Mouse (Mus musculus) adrenal gland, postnatal 36 days (tissue): ENCODE data around the gene Plekhn1. TPM values are rescaled to one million over a fixed set of nuclear protein-coding genes. Genes with fewer than 3 reads are reported as not detected.

Experiments
- DNase-seq, 2 experiments: peaks; one replicate each; pipeline ENCODE4 v3.0.0; 2021; ENCODE audit warnings: mixed read lengths in 1 of 2
- long read RNA-seq, 2 experiments: library from polyadenylated mRNA; stranded (forward); transcript quantifications; one replicate each; pipeline ENCODE4 v2.0.0; 2021; ENCODE audit warnings: borderline sequencing depth in 2 of 2
- total RNA-seq, 2 experiments: library from RNA; stranded (reverse); gene quantifications; 2 replicates each; pipeline ENCODE4 v1.2.3; 2021

The Plekhn1 gene
- total RNA-seq = 10 to 100 TPM; 21.5 to 23.0 TPM
- long read RNA-seq, experiment 1, transcript Plekhn1-201 (12 exons, 3,014 nt) = major isoform, 16 of 41 reads
- long read RNA-seq, experiment 1, partial matches to known transcripts = 7 of 41 reads
- long read RNA-seq, experiment 1, other reads (novel, unspliced or antisense) = 18 of 41 reads
- long read RNA-seq, experiment 2, transcript Plekhn1-201 (12 exons, 3,014 nt) = major isoform, 6 of 21 reads
- long read RNA-seq, experiment 2, partial matches to known transcripts = 3 of 21 reads
- long read RNA-seq, experiment 2, other reads (novel, unspliced or antisense) = 11 of 21 reads

DNA sequence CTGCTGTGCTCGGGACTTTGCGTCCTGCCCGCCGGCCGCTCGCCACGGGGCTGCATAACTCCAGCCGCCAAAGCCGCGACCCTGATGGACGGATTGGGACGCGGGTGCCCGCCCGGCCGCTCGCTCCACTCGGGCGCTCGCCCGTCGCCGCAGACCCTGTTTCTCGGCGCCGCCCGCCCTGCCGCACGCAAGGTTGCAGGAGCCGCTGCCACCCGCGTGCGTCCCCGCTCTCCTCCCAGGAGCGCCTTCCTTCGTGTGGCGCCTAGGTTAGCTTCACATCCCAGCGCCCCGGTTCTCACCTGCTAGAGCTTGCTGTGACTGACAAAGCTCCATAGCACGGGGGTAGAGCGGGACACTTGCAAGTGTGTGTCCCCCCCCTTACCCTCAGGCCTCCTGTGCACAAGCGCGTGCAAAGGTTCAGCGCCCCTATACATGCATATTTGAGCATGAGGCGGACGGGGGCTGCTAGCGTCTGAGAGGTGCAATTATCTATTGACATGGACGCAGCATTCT is at the start of gene Plekhn1:
Plekhn1 (minus strand) TSS at position 157 of the 513 bp plus-strand sequence.
- DNase-seq = peak; percentile 85 to 91

DNA sequence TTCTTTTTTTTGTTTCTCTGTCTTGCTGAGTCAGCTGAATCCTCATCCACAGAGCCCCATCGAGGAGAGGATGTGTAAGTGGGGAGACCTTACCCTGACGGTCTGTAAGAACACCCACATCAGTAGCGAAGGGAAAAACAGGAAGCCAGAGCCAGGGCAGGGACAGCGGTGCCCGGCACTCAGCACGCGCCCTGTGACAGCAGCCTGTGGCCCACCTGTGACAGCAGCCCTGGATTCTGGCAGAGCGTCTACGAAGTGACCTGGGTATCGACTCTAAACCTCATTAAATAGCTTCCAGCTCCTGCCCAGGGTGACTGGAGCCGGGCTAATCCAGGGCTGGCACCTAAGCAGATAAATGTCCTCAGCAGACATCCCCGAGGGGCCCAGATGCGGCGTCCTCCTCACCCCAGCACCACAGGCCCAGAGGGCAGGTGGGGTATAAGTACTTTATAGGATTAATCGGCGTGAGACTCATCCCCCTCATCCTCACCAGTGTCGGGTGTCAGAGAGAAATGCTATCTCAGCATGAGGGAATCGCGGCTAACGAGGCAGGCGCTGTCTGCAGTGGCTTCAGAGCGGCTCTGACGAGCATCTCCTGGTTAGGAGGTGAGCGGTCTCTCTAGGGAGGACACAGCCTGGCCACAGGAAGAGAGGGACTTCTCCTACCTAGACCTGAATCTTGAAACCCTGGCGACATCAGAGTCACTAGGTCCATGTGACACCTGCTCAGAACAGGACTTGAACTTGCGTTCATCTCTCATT is 20.6 kb upstream of the Plekhn1 start, which contains the start of gene Samd11:
Samd11 (minus strand) TSS at position 580 of the 762 bp plus-strand sequence.
- no peak for DNase-seq

DNA sequence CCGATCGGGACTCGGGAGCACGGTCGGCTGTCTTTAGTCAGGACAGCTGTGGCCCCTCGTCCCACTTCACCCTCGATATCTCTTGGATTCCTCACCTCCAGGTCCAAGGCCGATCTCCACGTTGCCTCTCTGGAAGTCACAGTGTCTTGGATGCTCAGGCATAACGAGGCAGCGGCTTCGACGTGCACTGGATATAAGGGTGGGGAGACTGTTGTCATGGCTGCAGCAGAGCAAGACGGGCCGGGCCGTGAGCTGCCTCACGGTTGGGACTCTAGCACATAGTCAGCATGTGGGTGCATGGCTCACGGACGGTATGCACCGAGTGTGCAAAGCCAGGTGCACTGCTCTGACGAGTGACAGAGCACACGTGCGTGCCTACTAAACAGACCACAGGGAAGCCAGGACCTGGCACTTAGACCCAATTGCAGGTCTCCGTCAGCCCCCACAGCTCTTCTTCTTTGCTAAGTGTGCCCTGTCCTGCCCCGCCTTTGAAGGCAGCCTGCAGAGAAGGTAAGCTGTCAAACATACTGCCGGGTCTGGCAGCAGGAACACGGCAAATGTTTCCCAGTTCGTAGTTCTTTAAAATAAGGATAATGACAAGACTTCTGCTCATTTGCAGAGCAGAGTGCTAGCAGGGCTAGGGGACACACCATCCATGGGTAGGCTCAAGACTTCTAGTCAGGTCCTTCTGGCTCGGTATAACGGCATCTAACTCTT is 19.9 kb upstream of the Plekhn1 start:
- no peak for DNase-seq

DNA sequence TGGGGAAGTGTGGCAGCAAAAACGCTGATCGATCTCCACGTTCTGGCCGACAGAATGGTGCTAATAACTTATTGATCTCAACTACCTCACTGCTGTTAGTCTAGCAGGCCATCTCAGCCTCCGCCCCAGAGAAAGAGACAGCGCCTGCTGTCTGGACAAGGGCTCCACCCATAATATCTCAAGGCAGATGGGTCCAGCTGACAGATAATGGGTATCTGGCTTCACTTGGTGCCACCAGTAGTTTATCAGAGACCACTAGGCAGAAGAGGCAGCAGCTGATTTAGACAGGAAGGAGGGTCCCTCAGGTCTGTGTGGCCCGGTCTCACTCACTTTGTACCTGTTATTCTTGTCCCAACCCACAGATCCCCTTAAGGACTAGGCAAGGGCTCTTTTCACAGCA is 18.4 kb upstream of the Plekhn1 start:
- no peak for DNase-seq

DNA sequence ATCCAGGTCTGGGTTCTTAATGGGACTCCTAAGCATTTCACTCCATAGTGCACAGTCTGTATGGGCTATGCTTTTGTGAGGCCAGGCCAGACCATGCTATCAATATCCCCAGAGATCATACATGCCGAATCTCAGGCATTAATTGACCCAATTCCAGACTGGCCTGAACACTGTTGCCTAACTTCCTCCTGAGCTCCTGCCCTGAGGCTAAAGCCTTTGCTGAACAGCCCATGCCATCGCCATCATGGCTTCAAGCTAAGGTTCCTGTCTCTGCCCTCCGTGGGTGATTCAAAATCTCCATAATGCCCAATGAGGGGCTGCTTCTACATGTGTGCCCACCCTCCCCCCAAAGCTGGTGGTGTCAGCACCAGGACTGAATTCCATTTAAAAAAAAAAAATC is 18.0 kb upstream of the Plekhn1 start:
- no peak for DNase-seq

DNA sequence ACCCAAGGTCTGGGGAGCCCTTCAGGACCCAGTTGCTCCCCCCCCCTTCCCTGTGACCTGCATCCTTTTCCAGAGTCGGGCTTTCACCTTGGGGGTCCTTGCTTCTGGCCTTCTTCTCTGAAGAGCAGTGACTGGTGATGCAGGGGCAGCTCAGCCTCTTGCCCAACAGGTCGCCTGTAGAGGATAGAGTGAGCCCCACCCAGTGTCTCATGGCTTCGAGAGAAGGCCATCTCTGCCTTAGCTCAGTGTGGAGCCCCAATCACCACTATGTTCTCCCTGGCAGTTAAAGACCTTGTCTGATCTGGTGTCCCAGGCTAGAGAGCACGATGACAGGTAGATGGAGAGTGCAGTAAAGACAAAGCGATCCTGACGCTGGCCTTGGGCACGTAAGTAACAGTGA is 17.5 kb upstream of the Plekhn1 start:
- no peak for DNase-seq

DNA sequence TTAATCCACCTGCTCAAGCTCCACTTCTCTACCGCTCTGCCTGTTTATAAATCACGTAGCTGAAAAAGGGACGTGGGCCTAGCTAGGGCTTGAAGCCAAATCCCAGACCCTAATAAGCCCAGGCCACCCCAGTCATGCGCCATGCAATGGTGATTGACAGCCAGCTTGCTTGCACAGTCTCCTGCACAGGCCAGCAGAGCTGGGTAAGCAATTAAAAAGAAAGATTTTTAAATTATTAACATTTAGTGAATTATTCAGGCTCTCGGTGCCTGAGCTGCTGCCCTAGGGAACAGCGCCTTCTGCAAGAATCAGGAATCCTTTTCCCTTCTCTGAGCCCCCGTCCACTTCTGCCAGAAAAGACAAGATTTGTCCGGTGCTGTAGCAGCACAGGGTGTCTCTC is 16.4 kb upstream of the Plekhn1 start:
- DNase-seq = no peak

DNA sequence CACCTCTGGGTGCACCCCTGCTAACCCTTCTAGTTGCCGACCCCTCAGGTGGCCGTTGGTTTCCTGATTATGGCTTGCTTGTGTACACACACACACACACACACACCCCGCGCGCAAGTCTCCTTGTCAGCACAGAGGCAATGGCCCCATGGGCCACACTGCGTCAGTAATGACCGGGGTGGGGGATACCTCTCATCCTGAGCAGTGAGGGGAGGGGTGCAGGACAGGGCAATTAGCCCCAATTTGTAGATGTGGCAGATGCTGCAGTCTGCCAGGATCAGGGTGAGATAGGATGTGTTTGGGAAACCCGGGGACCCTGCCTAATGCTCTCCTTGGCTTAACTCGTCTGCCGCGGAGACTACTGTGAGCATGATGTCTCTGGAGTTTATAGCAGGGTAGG is 14.9 kb upstream of the Plekhn1 start:
- no peak for DNase-seq

DNA sequence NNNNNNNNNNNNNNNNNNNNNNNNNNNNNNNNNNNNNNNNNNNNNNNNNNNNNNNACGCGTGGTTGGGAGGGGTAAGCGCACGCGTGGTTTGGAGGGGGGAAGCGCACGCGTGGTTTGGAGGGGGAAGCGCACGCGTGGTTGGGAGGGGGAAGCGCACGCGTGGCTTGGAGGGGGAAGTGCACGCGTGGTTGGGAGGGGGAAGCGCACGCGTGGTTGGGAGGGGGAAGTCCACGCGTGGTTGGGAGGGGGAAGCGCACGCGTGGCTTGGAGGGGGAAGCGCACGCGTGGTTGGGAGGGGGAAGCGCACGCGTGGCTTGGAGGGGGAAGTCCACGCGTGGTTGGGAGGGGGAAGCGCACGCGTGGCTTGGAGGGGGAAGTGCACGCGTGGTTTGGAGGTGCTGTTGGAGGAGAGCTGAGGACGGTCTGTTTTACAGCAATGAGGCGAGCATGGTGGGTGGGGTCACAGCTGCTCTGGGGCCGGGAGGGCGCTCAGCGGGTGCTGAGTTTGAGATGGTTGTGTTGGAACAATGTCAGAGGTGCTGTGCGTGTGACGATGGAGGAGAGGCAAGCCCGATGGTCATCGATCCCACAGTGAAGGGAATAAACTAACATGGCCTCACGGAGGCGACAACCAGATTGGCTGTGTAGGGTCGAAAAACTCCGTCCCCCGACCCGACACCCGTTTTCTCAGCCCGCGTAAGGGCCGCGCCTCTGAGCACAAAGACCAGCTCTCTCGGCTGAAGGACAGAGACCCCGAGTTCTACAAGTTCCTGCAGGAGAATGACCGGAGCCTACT is 2.2 kb upstream of the Plekhn1 start:
- no peak for DNase-seq

DNA sequence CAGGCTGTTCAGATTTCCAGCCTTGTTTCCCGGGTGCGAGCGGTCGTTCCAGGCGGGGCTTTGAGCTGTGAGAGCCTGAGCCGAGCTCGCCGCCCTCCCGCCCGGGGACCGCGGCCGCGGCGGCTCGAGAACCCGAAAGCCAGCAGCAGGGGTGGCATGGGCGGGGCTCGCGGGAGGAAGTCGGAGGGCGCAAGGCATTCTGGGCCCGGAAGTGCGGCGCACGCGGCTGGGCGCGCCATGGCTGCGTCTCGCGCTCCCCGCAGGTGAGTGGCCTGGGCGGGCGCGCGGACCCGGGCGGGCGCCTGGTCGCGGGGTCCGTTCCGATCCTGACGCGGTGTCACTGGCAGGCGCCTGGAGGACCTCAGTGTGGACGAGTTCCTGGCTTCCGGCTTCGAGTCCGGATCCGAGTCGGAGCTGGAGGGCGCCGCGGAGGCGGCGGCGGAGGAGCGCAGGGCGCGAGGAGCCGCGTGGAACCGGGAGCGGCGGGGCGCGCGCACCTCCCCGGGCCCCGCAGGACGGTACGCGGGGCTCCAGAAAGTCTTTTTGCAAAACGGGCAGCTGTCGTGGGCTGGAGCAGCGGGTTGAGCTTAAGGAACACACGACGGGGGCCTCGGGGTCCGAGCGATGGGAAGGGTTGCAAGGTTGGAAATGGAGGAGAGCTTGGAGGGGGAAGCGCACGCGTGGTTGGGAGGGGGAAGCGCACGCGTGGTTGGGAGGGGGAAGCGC is 1.3 kb upstream of the Plekhn1 start, which contains the start of gene Noc2l:
Noc2l (plus strand) TSS at position 203 of the 726 bp plus-strand sequence.
- peak; percentile 95 to 97 for DNase-seq

DNA sequence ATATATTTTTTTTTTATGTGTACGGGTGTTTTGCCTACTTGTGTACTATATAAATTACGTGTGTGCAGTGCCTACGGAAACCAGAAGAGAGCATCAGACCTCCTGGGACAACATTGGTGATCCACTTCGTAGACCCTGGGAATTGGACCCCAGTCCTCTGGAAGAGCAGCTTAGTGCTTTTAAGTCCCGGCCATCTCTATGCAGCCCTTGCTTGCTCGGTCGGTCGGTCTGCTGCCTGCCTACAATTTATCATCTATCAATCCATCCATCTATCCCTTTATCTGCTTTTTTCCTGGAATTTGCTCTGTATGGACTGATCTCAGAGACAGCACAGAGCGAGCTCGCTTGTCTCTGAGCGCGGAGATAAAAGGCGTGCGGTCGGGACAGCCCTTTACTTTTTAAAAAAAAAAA is 708 bp upstream of the Plekhn1 start:
- no peak for DNase-seq

DNA sequence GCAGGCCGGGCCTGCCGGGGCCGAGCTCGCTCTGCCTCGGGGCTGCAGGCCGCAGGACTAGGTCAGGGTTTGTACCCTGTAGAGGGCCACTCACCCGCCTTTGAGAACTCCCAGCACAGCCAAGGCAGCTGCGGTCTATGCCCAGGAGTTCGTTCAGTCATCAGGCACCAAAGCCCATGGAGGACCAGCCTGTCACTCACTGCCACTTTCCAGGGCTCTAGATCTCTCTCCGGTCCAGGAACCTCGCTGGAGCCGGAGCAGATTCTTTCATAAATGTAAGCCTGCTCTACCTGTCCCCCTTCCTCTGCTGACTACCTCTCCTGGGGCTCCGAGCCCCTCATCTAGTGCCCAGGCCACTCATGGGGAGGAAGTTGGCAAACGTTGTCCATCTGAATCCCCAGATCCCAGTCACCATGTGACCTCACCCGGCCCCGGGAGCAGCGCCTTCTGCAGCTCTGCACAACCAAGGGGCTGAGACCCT is 596 bp downstream of the Plekhn1 start:
- DNase-seq = peak in 1 of 2 experiments; percentile 59

DNA sequence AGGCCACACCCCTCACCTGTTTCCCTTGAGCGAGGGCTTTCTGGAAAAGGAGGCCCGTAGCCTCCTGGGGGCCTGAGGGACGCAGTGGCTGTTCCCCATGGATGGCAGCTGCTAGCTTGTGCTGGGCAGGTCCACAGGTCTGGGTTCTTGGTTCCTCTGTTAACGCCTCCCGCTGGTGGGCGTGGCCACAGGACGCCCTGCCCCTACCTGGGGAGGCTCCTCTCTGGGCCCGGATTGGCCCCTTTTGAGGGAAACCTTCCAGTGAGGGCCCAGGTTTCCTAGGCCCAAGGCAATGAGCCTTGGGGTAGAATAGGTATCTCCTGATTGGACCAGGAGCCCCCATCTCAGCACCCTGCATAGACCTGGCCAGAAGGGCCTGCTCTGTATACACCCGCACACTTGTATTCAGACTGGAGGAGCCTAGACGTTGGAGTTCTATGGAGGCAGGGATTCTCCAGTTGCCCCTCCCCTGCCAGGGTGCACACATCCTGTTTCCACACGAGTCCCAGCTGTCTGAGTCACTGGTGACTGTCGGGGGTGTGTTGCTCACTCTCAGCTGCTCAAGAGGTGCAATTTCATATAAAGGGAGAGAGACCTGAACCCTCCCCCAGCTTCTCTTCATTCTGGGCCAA is 6.1 kb downstream of the Plekhn1 start:
- DNase-seq = peak; percentile 52 to 69

DNA sequence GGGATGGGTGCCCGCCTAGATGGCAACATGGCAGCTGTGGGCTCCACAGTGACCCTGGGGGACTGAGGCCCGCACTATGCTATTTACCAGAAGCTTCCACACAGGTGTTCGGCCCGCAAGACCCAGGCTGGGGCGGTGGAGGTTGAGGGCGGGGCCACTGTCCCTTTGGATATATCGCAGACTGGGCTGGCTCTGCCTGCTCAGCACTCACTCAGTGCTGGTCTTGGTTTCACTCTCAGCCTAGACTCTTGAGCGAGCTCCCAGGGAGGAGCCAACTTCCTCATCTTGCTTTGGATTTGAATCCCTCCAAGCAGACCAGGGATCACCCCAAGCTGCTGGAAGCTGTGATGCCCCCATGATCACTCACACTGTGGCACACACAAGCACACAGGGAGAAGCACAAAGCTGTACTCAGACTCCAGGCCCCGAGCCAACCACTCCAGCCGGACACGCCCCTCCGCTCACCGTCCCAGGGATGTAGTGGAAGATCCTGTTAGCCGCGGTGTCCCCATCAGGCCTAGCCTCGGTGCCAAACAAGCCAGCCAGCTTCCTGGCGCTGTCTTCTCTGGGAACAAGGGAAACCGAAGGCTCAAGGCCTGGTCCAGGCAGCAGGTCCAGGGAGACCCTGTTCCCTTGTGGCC is 6.8 kb downstream of the Plekhn1 start:
- DNase-seq = peak in 1 of 2 experiments; percentile 49

DNA sequence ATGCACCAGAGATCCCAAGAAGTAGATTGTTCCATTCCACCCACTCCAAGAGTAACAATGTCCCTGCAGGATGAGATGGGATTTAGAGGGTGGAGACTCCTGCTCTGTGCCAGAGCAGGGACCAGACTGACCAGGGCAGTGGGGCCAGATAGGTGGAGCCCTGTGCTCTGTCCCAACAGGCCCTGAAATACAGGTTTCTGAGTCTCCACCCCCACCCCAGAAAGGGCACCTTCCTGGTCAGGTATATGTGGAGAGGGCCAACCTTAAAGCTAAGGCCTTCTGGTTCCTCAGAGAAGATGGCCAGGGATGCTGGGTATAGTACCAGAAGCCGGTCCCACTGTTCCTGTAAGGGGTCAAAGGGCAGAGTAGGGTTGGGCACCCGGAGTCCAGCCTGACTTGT is 10.4 kb downstream of the Plekhn1 start:
- no peak for DNase-seq

DNA sequence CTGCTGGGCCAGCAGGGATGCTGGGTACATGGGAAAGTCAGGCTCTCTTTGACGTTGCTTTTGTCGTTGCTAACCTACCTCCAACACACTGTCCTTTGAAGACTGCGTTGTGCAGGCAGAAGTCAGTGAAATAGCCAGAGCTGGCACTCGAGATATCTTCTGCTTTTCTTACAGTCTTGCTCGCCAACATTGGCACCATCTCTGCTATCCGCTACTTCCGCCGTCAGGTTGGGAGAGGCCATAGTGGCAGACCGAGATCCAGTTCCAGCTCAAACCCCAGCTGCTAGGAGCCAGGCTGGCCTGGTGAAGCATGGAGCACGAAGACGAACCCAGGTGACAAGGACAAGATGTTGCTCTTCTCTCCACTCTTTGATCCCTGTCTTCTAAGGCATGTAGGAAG is 14.7 kb downstream of the Plekhn1 start:
- DNase-seq = no peak

DNA sequence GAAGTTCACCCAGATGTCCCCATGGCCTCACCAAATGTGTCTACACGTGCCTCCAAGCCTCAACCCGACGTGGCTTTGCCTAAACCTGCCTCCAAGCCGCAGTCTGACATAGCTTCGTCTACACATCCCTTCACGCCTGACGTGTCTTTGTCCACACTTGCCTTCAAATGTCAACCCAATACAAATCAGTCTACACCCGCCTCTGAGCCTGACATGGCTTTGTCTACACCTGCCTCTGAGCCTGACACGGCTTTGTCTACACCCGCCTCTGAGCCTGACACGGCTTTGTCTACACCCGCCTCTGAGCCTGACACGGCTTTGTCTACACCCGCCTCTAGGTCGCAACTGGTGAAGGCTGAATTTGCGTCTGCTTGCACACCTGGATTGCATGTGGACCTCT is 16.8 kb downstream of the Plekhn1 start:
- no peak for DNase-seq

DNA sequence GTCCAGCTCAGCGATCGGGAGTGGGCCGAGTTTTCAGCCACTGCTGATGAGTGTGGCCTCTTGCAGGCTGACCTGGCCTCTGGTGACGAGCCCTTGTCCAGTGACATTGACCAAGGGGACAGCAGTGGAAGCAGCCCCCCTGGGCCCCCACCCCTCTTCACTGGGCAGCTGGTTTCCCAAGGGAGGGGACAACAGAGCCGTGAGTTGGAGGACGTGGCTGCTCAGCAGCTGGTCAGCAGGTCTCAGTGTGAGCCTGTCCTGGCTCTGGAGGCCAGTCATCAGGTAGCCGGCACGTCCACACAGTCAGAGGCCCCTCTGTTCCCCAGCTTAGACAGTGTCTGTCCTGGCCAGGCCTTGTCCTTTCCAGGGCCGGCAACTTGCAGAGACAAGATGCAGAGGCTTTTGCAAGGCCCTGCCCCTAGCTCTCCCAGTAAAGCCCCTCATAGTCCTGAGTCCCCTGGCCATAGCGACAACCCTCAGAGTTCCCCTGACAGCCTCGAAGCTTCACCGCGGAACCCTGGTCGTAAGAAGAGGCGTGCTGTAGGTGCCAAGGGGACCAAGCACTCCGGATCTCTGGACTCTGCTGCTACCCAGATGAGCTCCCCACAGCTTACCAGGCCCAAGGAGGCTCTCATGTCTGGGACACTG is 17.5 kb downstream of the Plekhn1 start:
- no peak for DNase-seq

DNA sequence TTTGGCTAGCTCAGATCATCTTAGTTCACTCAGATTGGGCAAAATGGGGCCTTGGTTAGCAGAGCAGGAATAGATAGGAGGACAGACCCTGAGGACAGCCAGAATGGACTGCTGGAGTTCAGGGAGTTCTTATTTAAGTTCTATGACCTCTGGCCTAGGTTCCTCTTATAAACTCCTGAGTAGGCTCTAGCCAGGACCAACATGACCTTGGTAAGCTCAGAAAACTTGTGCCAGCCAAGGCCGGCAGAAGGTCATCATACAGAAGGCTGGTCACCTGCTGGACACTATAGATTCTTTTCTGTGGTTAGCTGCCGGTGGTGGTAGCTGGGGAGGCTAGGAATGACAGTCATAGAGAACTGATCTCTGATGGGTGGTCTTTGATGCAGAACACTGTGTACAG is 18.5 kb downstream of the Plekhn1 start:
- peak in 1 of 2 experiments; percentile 25 for DNase-seq
